Mouse (Mus musculus): Measurements from ENCODE around the gene Btaf1.

- TF ChIP-seq POLR2A (IDR thresholded peaks at IDR 0.05; ENCODE audit: borderline replicate concordance, low read depth, low read length) (no peak), CTCF (IDR thresholded peaks at IDR 0.05; ENCODE audit: low read depth, low read length) (0 out of 2 replicates have a peak, but pooled peaks have one; percentile 13)
These were observed 130.2 kb downstream of the Btaf1 start for GRCm38 (mm10) chr19:37055976-37056556.

Measured in bone marrow macrophage, adult 2 months (primary cell).